Mouse (Mus musculus) CD4-positive, CD25-positive, alpha-beta regulatory T cell, adult 9 weeks (primary cell): ENCODE results near the gene Ston1. TPM values are rescaled to one million over a fixed set of nuclear protein-coding genes. Genes with fewer than 3 reads are reported as not detected.

Experiments used
- polyA plus RNA-seq: library from polyadenylated mRNA; unstranded; fragments of 100-300 nt; shearing (Covaris generic); gene quantifications from one replicate; pipeline ENCODE4 v1.2.1, GENCODE M21; 2017

The Ston1 gene
- polyA plus RNA-seq: 4.2 TPM

GRCm38 (mm10) chr17:88597222-88598055 is at the start of gene Ston1:
Ston1 (plus strand) TSS chr17:88597684.

GRCm38 (mm10) chr17:88668452-88668851 is 71.0 kb downstream of the Ston1 start, which contains the start of gene Gtf2a1l:
Gtf2a1l (plus strand) TSS chr17:88668660.

Other genes with a start within 250 kb of the Ston1 start
- 30.2 TPM for gene Foxn2, start 157.0 kb upstream of the Ston1 start, polyA plus RNA-seq
- gene Ppp1r21, start 67.6 kb upstream of the Ston1 start, polyA plus RNA-seq: 43.8 TPM
- gene Gtf2a1l, start 71.0 kb downstream of the Ston1 start, polyA plus RNA-seq: not detected
- gene Lhcgr, start 194.3 kb downstream of the Ston1 start, polyA plus RNA-seq: not detected